Mouse (Mus musculus): ENCODE data around the gene Slc25a12. TPM values are rescaled to one million over a fixed set of nuclear protein-coding genes. Genes with fewer than 3 reads are reported as not detected.
A peak's percentile ranks its signal among the peaks of the same experiment; 100 is the strongest.

Slc25a12 gene
- polyA plus RNA-seq, 1 experiment from 2014 or later, result 109 TPM

GRCm38 (mm10) chr2:71268691-71269090, 98.9 kb downstream of the Slc25a12 start:
- peaks cover 23% of the 10 kb centered on the region; the same call in 1 of the 2 replicates for H3K36me3 ChIP-seq (replicated peaks)
- no peak overlapping the region for H3K27ac ChIP-seq
- H3K4me1 ChIP-seq, result no peaks in the 10 kb centered on the region
- no peaks in the 10 kb centered on the region for H3K27me3 ChIP-seq (replicated peaks)
- WGBS, result 95% methylated on average over 8 of the region's 8 CpGs
- no peak for ATAC-seq (replicated peaks)
- H3K4me2 ChIP-seq, result no peak overlapping the region
- no peak overlapping the region for H3K9ac ChIP-seq
- no peaks in the 10 kb centered on the region for H3K9me3 ChIP-seq
- H3K4me3 ChIP-seq, result no peak overlapping the region

GRCm38 (mm10) chr2:71264585-71264984, 103.0 kb downstream of the Slc25a12 start:
- no peak for ATAC-seq (replicated peaks)
- Histone ChIP-seq H3K9ac (no peak overlapping the region), H3K27ac (no peak overlapping the region), H3K9me3 (no peaks in the 10 kb centered on the region), H3K4me3 (no peak overlapping the region), H3K4me1 (no peaks in the 10 kb centered on the region), H3K27me3 (replicated peaks) (no peaks in the 10 kb centered on the region), H3K4me2 (no peak overlapping the region), H3K36me3 (replicated peaks) (peaks cover 40% of the 10 kb centered on the region)
- 92% methylated on average over 20 of the region's 20 CpGs for WGBS

GRCm38 (mm10) chr2:71256581-71256980, 111.0 kb downstream of the Slc25a12 start:
- no peak overlapping the region for H3K9ac ChIP-seq
- no peak overlapping the region for H3K4me3 ChIP-seq
- ATAC-seq (replicated peaks), result no peak
- WGBS, result 90% methylated on average over 7 of the region's 7 CpGs
- H3K27ac ChIP-seq, result no peak overlapping the region
- H3K9me3 ChIP-seq, result no peaks in the 10 kb centered on the region
- no peaks in the 10 kb centered on the region for H3K4me1 ChIP-seq
- no peak overlapping the region for H3K4me2 ChIP-seq
- peaks cover 46% of the 10 kb centered on the region for H3K36me3 ChIP-seq (replicated peaks)
- no peaks in the 10 kb centered on the region for H3K27me3 ChIP-seq (replicated peaks)

GRCm38 (mm10) chr2:71254836-71255235, 112.7 kb downstream of the Slc25a12 start:
- Histone ChIP-seq H3K4me3 (no peak overlapping the region), H3K4me2 (no peak overlapping the region), H3K9me3 (no peaks in the 10 kb centered on the region), H3K9ac (no peak overlapping the region), H3K27me3 (replicated peaks) (no peaks in the 10 kb centered on the region), H3K36me3 (replicated peaks) (peaks cover 52% of the 10 kb centered on the region), H3K27ac (no peak overlapping the region), H3K4me1 (no peaks in the 10 kb centered on the region)
- no peak for ATAC-seq (replicated peaks)
- WGBS, result 87% methylated on average over 4 of the region's 4 CpGs

GRCm38 (mm10) chr2:71250841-71251240, 116.7 kb downstream of the Slc25a12 start:
- peaks cover 40% of the 10 kb centered on the region for H3K36me3 ChIP-seq (replicated peaks)
- 79% methylated on average over 5 of the region's 5 CpGs for WGBS
- no peaks in the 10 kb centered on the region; the same call in 1 of the 2 replicates for H3K4me1 ChIP-seq
- H3K4me2 ChIP-seq, result no peak overlapping the region
- no peak overlapping the region for H3K9ac ChIP-seq
- no peak overlapping the region for H3K4me3 ChIP-seq
- H3K27ac ChIP-seq, result no peak overlapping the region
- no peaks in the 10 kb centered on the region for H3K27me3 ChIP-seq (replicated peaks)
- no peaks in the 10 kb centered on the region for H3K9me3 ChIP-seq
- no peak for ATAC-seq (replicated peaks)

GRCm38 (mm10) chr2:71248071-71248470, 119.5 kb downstream of the Slc25a12 start:
- Histone ChIP-seq H3K4me1 (peaks cover 10% of the 10 kb centered on the region), H3K27me3 (replicated peaks) (no peaks in the 10 kb centered on the region), H3K36me3 (replicated peaks) (peaks cover 37% of the 10 kb centered on the region), H3K4me2 (no peak overlapping the region), H3K9me3 (no peaks in the 10 kb centered on the region), H3K4me3 (no peak overlapping the region), H3K9ac (no peak overlapping the region), H3K27ac (no peak overlapping the region)
- WGBS, result 75% methylated on average over 3 of the region's 3 CpGs
- ATAC-seq (replicated peaks), result no peak

GRCm38 (mm10) chr2:71246096-71246495, 121.5 kb downstream of the Slc25a12 start:
- H3K36me3 ChIP-seq (replicated peaks), result peaks cover 28% of the 10 kb centered on the region
- 0 out of 2 replicates have a peak overlapping the region, but pooled peaks have one; percentile 5 for H3K27ac ChIP-seq

GRCm38 (mm10) chr2:71245416-71245815, 122.1 kb downstream of the Slc25a12 start:
- WGBS, result 50% methylated on average over 3 of the region's 3 CpGs
- Histone ChIP-seq H3K4me1 (peaks cover 10% of the 10 kb centered on the region), H3K4me2 (no peak overlapping the region), H3K27ac (peak overlapping the region; percentile 53), H3K9me3 (no peaks in the 10 kb centered on the region), H3K9ac (no peak overlapping the region), H3K4me3 (no peak overlapping the region), H3K36me3 (replicated peaks) (peaks cover 22% of the 10 kb centered on the region), H3K27me3 (replicated peaks) (no peaks in the 10 kb centered on the region)
- peak; percentile 67 for ATAC-seq (replicated peaks)

More at GRCm38 (mm10) chr2:71246096-71246495, 121.5 kb downstream of the Slc25a12 start:
- peaks cover 10% of the 10 kb centered on the region for H3K4me1 ChIP-seq
- H3K27me3 ChIP-seq (replicated peaks), result no peaks in the 10 kb centered on the region
- no peak overlapping the region for H3K9ac ChIP-seq
- no peaks in the 10 kb centered on the region for H3K9me3 ChIP-seq
- no peak for ATAC-seq (replicated peaks)
- WGBS, result 74% methylated on average over 5 of the region's 5 CpGs
- no peak overlapping the region for H3K4me2 ChIP-seq
- H3K4me3 ChIP-seq, result no peak overlapping the region

GRCm38 (mm10) chr2:71244807-71245206, 122.7 kb downstream of the Slc25a12 start:
- peaks cover 10% of the 10 kb centered on the region for H3K4me1 ChIP-seq
- H3K27me3 ChIP-seq (replicated peaks), result no peaks in the 10 kb centered on the region
- H3K36me3 ChIP-seq (replicated peaks), result peaks cover 16% of the 10 kb centered on the region
- no peaks in the 10 kb centered on the region for H3K9me3 ChIP-seq
- WGBS, result 55% methylated on average over 7 of the region's 7 CpGs
- H3K4me3 ChIP-seq, result no peak overlapping the region
- ATAC-seq (replicated peaks), result no peak
- H3K9ac ChIP-seq, result no peak overlapping the region
- H3K4me2 ChIP-seq, result no peak overlapping the region
- peak overlapping the region; percentile 53; the same call in 1 of the 2 replicates for H3K27ac ChIP-seq

GRCm38 (mm10) chr2:71243058-71243672, 124.4 kb downstream of the Slc25a12 start:
- H3K4me3 ChIP-seq, result no peak overlapping the region
- H3K4me2 ChIP-seq, result no peak overlapping the region
- peaks cover 7% of the 10 kb centered on the region; the same call in 1 of the 2 replicates for H3K36me3 ChIP-seq (replicated peaks)
- no peak overlapping the region for H3K9ac ChIP-seq
- WGBS, result 58% methylated on average over 9 of the region's 9 CpGs
- H3K27ac ChIP-seq, result no peak overlapping the region
- no peaks in the 10 kb centered on the region for H3K9me3 ChIP-seq
- H3K4me1 ChIP-seq, result peaks cover 10% of the 10 kb centered on the region
- no peak for ATAC-seq (replicated peaks)
- H3K27me3 ChIP-seq (replicated peaks), result no peaks in the 10 kb centered on the region

GRCm38 (mm10) chr2:71242180-71242579, 125.4 kb downstream of the Slc25a12 start:
- no peak for ATAC-seq (replicated peaks)
- Histone ChIP-seq H3K4me3 (no peak overlapping the region), H3K4me2 (no peak overlapping the region), H3K4me1 (peaks cover 10% of the 10 kb centered on the region), H3K9ac (no peak overlapping the region), H3K27ac (no peak overlapping the region), H3K36me3 (replicated peaks) (peaks cover 7% of the 10 kb centered on the region; the same call in 1 of the 2 replicates), H3K27me3 (replicated peaks) (no peaks in the 10 kb centered on the region), H3K9me3 (no peaks in the 10 kb centered on the region)
- WGBS, result 86% methylated on average over 3 of the region's 3 CpGs

- H3K27me3 ChIP-seq (replicated peaks), result no peaks in the 10 kb centered on the region
- 94% methylated on average over 2 of the region's 2 CpGs for WGBS
Observed at GRCm38 (mm10) chr2:71241505-71241904, 126.0 kb downstream of the Slc25a12 start.

GRCm38 (mm10) chr2:71236009-71236408, 131.5 kb downstream of the Slc25a12 start:
- WGBS, result 97% methylated on average over 6 of the region's 6 CpGs
- Histone ChIP-seq H3K27ac (no peak overlapping the region), H3K27me3 (replicated peaks) (no peaks in the 10 kb centered on the region), H3K4me3 (no peak overlapping the region), H3K9me3 (no peaks in the 10 kb centered on the region), H3K9ac (no peak overlapping the region), H3K36me3 (replicated peaks) (no peaks in the 10 kb centered on the region; the same call in 1 of the 2 replicates), H3K4me1 (no peaks in the 10 kb centered on the region), H3K4me2 (no peak overlapping the region)
- ATAC-seq (replicated peaks), result no peak

More at GRCm38 (mm10) chr2:71241505-71241904, 126.0 kb downstream of the Slc25a12 start:
- Histone ChIP-seq H3K4me3 (no peak overlapping the region), H3K4me1 (peaks cover 10% of the 10 kb centered on the region), H3K36me3 (replicated peaks) (peaks cover 7% of the 10 kb centered on the region; the same call in 1 of the 2 replicates), H3K9me3 (no peaks in the 10 kb centered on the region), H3K9ac (no peak overlapping the region), H3K4me2 (no peak overlapping the region), H3K27ac (no peak overlapping the region)
- ATAC-seq (replicated peaks), result no peak
